Mouse (Mus musculus): Measurements from ENCODE around the gene Myoz1.

DNA sequence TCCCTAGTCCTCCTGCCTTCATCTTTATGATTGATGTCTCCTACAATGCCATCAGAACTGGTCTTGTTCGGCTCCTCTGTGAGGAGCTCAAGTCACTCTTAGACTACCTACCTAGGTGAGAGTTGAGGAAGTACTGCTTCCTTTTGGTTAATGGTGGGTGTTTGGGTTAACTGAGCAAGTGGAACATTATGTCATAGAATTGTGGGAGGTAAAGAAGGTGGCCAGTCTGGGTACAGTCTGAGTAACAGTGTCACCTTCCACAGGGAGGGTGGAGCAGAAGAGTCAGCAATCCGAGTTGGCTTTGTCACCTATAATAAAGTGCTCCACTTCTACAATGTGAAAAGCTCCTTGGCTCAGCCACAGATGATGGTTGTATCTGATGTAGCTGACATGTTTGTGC lies 32.7 kb upstream of the Myoz1 start:
- TF ChIP-seq CTCF (IDR thresholded peaks at IDR 0.05) (no peak), EP300 (IDR thresholded peaks at IDR 0.05; ENCODE audit: insufficient read depth, low read depth, low read length) (no peak), POLR2A (IDR thresholded peaks at IDR 0.05; ENCODE audit: insufficient read depth, low read depth, low read length) (no peak)

Measured in heart, adult 2 months (tissue).